Mouse (Mus musculus): ENCODE measurements around the gene Snrnp48. TPM values are rescaled to one million over a fixed set of nuclear protein-coding genes. Genes with fewer than 3 reads are reported as not detected.

Snrnp48 gene
- total RNA-seq, 2 experiments from 2014 or later = 23.1 to 26.9 TPM

DNA sequence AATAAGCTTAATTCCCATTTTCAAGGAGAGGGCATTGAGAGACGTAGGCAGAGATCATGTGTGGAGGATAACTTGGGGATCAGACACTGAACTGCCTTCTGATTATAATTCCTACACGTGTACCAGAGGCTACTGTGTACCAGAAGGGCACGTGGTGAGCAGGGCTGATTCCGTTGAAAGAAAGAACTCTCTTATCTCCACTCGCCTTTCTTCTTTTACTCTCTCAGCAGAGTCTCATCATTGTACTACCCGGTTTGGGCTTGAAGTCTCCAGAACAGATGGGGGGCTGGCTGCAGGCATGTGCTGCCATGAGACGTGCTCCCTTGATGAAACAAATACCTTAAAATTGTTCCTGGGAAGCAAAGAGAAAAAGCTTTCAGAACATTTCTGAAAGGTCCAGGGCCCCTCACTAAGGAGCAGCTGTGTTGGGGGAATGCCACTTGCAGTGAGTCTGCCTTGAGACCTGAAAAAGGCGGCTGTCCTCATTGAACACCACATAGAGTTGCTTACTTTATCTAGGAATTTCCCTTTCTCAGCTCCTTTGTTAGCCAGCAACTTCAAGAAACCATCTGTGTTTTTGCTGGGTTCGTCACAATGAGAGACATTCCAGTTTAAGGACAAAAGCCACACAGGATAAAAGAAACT, 25.6 kb downstream of the Snrnp48 start:
- no peak overlapping the region for H3K4me3 ChIP-seq
- DNase-seq (ENCODE audit: low spot score in 2 of 2) = no peak
- TF ChIP-seq CTCF (conservative IDR thresholded peaks at IDR 0.05) = no peak

DNA sequence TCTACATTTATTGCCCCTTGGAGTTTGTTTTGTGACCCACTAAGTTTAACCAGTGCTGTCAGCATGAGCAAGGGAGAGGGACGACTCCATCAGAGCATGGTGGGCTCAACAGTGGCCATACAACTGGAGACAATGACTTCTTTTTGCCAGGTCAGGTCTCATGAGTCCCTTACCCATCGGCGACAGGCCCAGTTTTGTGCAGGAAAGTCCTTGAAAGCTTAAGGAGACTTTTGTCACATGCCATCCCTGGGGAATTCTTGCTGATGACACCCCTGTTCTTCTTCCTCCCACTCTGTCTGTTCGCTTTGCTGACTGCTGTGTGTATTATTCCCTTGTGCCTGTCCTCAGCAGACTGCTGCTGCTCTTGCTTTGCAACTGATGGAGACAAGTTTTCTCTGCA, 27.7 kb downstream of the Snrnp48 start:
- H3K4me3 ChIP-seq = no peak overlapping the region
- no peak overlapping the region for H3K27ac ChIP-seq
- no peak for DNase-seq (ENCODE audit: low spot score in 2 of 2)

More for the DNA sequence above, 25.6 kb downstream of the Snrnp48 start:
- no peak overlapping the region for H3K27ac ChIP-seq

DNA sequence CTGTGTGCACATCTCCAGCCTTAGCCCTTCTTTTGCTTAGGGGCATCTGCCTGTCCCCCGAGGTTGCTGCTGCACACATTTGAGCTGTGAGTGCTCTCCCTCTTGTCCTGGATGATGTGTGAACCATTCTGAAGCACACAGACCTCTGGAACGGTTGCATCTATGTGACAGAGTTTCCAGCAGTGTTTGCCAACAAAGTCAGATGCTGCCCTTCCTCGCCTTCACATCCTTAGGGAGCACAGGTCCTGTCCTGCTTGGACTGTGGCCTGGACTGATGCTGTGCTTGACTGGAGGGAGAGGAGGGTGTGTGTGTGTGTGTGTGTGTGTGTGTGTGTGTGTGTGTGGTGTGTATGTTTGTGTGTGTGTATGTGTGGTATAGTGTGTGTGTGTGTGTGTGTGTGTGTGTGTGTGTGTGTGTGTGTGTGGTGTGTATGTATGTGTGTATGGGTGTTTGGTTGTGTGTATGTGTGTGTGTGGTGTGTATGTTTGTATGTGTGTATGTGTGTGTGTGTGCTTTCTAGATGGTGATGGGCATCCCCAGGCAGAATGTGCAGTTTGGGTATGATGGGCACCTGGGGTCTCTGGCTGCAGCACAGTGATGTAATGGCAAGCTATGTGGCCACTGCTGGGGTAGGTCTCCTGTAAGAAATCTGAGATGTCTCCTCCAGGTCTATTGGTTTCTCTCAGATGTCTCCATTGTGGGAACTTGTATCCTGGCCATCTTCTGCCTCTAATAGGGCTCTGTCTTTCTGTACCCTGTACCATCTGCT, 28.3 kb downstream of the Snrnp48 start:
- DNase-seq (ENCODE audit: low spot score in 2 of 2) = no peak
- TF ChIP-seq CTCF (conservative IDR thresholded peaks at IDR 0.05) = no peak
- Histone ChIP-seq H3K4me3 (no peak overlapping the region), H3K27ac (no peak overlapping the region)

More for the DNA sequence above, 27.7 kb downstream of the Snrnp48 start:
- no peak for TF ChIP-seq CTCF (conservative IDR thresholded peaks at IDR 0.05)

DNA sequence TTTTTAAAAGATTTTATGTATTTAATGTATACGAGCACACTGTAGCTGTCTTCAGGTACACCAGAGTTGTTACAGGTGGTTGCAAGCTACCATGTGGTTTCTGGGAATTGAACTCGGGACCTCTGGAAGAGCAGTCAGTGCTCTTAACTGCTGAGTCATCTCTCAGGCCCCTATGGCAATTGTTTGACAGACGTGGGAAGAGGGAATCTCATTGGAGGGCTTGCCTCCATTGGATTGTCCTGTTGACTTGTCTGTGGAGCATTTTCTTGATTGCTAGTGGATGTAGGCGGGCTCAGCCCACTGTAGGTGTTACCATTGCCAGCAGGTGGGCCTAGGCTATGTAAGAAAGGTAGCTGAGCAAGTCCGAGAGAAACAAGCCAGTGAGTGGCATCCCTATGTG, 29.9 kb downstream of the Snrnp48 start:
- no peak for DNase-seq (ENCODE audit: low spot score in 2 of 2)
- H3K27ac ChIP-seq = no peak overlapping the region
- no peak overlapping the region for H3K4me3 ChIP-seq
- TF ChIP-seq CTCF (conservative IDR thresholded peaks at IDR 0.05) = no peak

DNA sequence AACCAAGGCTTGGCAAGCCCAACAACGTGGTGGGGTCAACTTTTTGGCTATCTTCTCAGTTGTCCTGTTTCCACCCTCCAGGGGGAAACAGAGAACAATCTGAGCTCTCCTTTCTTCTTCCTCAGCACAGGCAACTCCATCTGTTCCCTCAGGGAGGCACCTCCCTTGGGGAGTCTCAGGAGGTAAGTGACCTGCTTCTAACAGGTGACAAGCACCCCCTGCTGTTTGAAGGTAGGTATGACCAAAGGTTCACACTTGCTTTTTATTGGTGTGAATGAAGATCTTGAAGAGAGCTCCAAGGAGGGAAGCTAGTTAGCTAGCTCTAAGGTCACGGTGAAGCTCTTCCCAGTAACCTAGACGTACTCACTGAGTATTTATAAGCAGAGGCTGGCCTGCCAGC, 30.6 kb downstream of the Snrnp48 start:
- H3K27ac ChIP-seq = no peak overlapping the region
- H3K4me3 ChIP-seq = no peak overlapping the region
- TF ChIP-seq CTCF (conservative IDR thresholded peaks at IDR 0.05) = peak; percentile 59
- no peak for DNase-seq (ENCODE audit: low spot score in 2 of 2)

DNA sequence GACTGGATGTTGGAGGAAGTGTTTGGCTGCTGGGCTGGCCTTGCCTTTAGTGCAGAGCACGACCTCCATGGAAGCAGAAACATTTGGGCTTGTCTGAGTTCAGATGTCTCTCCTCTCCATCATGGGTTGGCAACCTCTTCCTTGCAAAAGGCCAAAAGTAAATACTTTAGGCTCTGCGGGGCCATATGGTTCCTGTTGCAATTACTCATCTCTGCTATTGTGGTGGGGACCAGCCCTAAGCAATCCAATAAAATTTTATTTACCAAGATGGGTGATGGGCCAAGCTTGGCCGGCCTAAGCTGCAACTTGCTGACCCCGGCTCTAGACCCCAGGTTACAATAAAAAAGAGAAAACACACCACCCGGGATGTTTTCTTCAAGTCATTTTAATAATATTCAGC, 43.4 kb downstream of the Snrnp48 start:
- H3K4me3 ChIP-seq = no peak overlapping the region
- no peak overlapping the region for H3K27ac ChIP-seq
- DNase-seq (ENCODE audit: low spot score in 2 of 2) = no peak
- TF ChIP-seq CTCF (conservative IDR thresholded peaks at IDR 0.05) = no peak

DNA sequence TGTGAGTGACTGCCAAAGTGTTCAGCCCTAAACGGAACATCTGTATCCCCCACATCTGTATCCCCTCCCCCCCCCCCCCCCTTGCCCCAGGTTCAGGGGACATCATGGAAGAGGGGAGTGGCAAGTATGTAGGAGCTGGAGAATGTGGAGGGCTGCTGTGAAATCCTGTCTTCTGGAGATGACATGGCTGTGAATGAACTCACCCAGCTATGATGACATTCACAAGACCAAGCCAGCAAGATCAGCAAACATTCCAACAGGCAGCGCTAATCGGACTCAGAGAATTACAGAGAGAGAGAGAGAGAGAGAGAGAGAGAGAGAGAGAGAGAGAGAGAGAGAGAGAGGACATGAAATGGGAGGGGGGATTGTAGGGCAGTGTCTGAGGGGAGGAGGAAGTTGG, 46.5 kb downstream of the Snrnp48 start:
- DNase-seq (ENCODE audit: low spot score in 2 of 2) = no peak
- no peak overlapping the region for H3K27ac ChIP-seq
- H3K4me3 ChIP-seq = no peak overlapping the region
- TF ChIP-seq CTCF (conservative IDR thresholded peaks at IDR 0.05) = no peak

DNA sequence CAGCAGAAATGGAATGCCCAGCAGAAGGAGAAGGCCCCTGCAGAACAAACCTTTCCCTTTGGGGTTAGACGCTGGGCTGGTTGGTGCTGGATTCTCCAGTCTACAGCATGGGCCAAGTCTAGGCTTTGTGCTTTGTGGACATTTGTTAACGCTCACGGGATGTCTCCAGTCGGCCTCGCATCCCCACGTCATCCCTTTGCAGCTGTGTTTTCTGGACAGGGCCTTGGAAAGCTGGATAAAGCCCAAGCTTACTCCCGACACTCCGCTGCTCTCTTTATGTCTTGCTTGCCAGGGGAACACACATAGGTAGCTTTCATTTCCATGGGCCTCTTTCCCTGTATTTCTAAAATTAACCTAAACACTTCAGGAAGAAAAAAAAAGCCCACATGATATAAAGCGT, 49.0 kb downstream of the Snrnp48 start:
- Histone ChIP-seq H3K27ac (peak overlapping the region; percentile 36; the same call in 1 of the 2 replicates), H3K4me3 (no peak overlapping the region)
- TF ChIP-seq CTCF (conservative IDR thresholded peaks at IDR 0.05) = no peak
- peak in 1 of 2 experiments; percentile 7 for DNase-seq (ENCODE audit: low spot score in 2 of 2)

DNA sequence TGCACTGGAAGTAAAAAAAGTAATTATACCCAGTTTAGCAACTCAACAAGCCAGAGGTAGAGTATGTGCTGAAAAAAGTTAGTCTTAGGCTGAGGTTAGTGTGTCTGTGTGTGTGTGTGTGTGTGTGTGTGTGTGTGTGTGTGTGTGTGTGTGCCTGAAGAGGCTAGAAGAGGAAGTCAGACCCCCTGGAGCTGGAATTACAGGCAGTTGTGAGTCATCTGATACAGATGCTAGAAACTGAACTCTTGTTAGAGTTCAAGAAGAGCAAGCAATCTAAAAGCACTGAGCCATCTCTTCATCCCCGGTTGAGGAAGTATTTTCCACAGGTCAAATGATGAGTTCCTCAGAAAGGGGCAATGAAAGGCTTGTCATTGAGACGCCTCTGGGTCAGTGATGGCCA, 54.2 kb downstream of the Snrnp48 start:
- no peak for TF ChIP-seq CTCF (conservative IDR thresholded peaks at IDR 0.05)
- Histone ChIP-seq H3K27ac (no peak overlapping the region), H3K4me3 (no peak overlapping the region)
- no peak for DNase-seq (ENCODE audit: low spot score in 2 of 2)

DNA sequence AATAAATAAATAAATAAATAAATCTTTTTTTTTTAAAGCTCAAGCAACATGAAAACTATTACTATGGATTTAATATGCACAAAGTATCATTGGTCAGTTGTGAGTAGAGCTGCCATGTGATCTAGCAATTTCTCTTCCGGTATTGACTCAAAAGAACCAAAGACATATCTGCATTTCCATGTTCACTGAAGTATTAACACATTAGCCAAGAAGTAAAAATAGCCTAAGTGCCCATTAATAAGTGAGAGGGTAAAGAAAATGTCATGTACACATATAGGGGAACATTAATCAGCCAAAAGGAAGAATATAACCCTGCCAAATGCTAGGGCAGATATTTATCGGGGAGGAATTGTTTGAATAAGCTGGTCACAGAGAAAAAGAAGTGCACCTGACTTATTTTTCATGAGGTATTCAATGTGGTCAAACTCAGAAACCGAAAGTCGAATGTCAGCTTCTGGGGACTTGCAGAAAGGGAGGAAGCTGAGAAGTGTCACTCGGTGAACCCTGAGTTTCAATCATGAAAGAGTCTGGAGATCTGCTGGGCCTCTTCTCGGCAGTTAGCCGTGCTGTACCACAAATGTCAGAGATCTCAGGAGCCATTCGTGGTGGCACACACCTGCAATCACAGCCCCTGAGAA, 64.4 kb downstream of the Snrnp48 start:
- H3K4me3 ChIP-seq = no peak overlapping the region
- no peak for DNase-seq (ENCODE audit: low spot score in 2 of 2)
- H3K27ac ChIP-seq = no peak overlapping the region
- TF ChIP-seq CTCF (conservative IDR thresholded peaks at IDR 0.05) = no peak

DNA sequence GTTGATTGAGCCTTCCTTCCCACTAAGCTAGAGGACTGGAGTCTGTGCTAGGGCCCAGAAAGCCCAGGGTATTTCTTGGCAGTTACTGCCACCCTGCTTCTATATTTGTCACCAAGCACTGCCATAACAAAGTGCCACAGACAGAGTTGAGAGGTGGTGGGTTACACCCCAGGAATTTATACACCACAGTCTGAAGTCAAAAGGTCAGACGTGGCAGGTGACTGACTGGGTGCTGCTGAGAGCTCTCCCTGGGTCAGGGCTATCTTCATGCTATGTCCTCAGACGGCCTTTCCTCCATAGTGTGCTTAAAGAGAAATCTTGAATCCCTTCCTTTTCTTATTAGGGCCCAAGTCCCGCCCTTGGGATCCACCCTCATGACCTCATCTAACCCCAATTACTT, 67.9 kb downstream of the Snrnp48 start:
- H3K4me3 ChIP-seq = no peak overlapping the region
- H3K27ac ChIP-seq = no peak overlapping the region
- DNase-seq (ENCODE audit: low spot score in 2 of 2) = no peak
- TF ChIP-seq CTCF (conservative IDR thresholded peaks at IDR 0.05) = no peak

Other genes with a start within 250 kb of the Snrnp48 start
- 10 to 100 TPM; 86.8 to 92.0 TPM for gene Ssr1, start 210.7 kb upstream of the Snrnp48 start, total RNA-seq (2021)
- 10 to 100 TPM; 26.2 to 27.3 TPM for gene Riok1, start 167.9 kb upstream of the Snrnp48 start, total RNA-seq (2021)
- 1 to 10 TPM; 4.7 to 5.5 TPM for gene Cage1, start 167.9 kb upstream of the Snrnp48 start, total RNA-seq (2021)
- 10 to 100 TPM; 14.2 to 14.7 TPM for gene Dsp, start 53.6 kb upstream of the Snrnp48 start, total RNA-seq (2021)
- 1 to 10 TPM; 4.4 to 6.1 TPM for gene Bmp6, start 140.2 kb downstream of the Snrnp48 start, total RNA-seq (2021)

All from layer of hippocampus, adult 2 months (tissue).